Mouse (Mus musculus): ENCODE measurements around the gene Ubr4. TPM values are rescaled to one million over a fixed set of nuclear protein-coding genes. Genes with fewer than 3 reads are reported as not detected.
A peak's percentile ranks its signal among the peaks of the same experiment; 100 is the strongest.

The Ubr4 gene
- total and polyA plus RNA-seq, 3 experiments, result 90.0 to 123 (median 109) TPM

GRCm38 (mm10) chr4:139421621-139422020 is 69.2 kb downstream of the Ubr4 start:
- intact Hi-C loops (cut with DNase I), result no loop called here
- DNase-seq, result no peak
- no peak for TF ChIP-seq EP300 (IDR thresholded peaks at IDR 0.05; ENCODE audit: insufficient read depth, low read depth, low read length)
- no peak for TF ChIP-seq POLR2A (IDR thresholded peaks at IDR 0.05; ENCODE audit: insufficient read depth, low read depth, low read length)
- TF ChIP-seq CTCF (IDR thresholded peaks at IDR 0.05), result no peak
- H3K27me3 ChIP-seq (ENCODE audit: control insufficient read depth, insufficient read depth, low read length), result no peaks in the 10 kb centered on the region
- no peaks in the 10 kb centered on the region for H3K79me2 ChIP-seq (replicated peaks; ENCODE audit: control insufficient read depth, insufficient read depth, low read length)
- H3K27ac ChIP-seq, result no peak overlapping the region
- H3K4me1 ChIP-seq (ENCODE audit: control insufficient read depth, insufficient read depth, low read length), result no peaks in the 10 kb centered on the region
- H3K36me3 ChIP-seq (ENCODE audit: control insufficient read depth, insufficient read depth, low read length), result no peaks in the 10 kb centered on the region
- 87% methylated on average over 7 of the region's 7 CpGs for WGBS
- no peak overlapping the region for H3K9ac ChIP-seq (ENCODE audit: low read depth, low read length)
- no peak overlapping the region for H3K4me3 ChIP-seq

DNA sequence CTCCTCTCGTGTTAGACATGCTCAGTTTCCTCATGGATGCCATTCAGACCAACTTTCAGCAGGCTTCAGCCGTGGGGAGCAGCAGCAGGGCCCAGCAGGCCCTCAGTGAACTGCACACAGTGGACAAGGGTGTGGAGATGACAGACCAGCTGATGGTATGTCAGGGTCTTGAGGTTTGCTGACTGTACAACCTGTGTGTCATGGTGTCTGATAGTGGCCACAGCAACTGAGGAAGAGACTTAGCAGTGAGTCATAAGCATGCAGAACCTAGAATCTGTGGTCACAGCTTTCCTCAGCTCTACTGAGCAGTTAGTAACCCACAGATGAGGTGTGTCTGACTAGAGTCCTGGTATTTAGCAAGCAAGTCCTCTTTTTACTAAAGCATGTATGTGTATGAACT is 70.0 kb downstream of the Ubr4 start:
- no peak for TF ChIP-seq POLR2A (IDR thresholded peaks at IDR 0.05; ENCODE audit: insufficient read depth, low read depth, low read length)
- no peak for TF ChIP-seq CTCF (IDR thresholded peaks at IDR 0.05)
- no peak for TF ChIP-seq EP300 (IDR thresholded peaks at IDR 0.05; ENCODE audit: insufficient read depth, low read depth, low read length)
- no peak overlapping the region for H3K4me3 ChIP-seq
- no peak for DNase-seq
- H3K79me2 ChIP-seq (replicated peaks; ENCODE audit: control insufficient read depth, insufficient read depth, low read length), result no peaks in the 10 kb centered on the region
- intact Hi-C loops (cut with DNase I), result no loop called here
- no peak overlapping the region for H3K27ac ChIP-seq
- H3K27me3 ChIP-seq (ENCODE audit: control insufficient read depth, insufficient read depth, low read length), result no peaks in the 10 kb centered on the region
- 90% methylated on average over 2 of the region's 2 CpGs for WGBS
- H3K9ac ChIP-seq (ENCODE audit: low read depth, low read length), result no peak overlapping the region
- no peaks in the 10 kb centered on the region for H3K36me3 ChIP-seq (ENCODE audit: control insufficient read depth, insufficient read depth, low read length)
- H3K4me1 ChIP-seq (ENCODE audit: control insufficient read depth, insufficient read depth, low read length), result no peaks in the 10 kb centered on the region

GRCm38 (mm10) chr4:139423270-139423669 is 70.9 kb downstream of the Ubr4 start:
- H3K36me3 ChIP-seq (ENCODE audit: control insufficient read depth, insufficient read depth, low read length), result no peaks in the 10 kb centered on the region
- no peak overlapping the region for H3K27ac ChIP-seq
- no peaks in the 10 kb centered on the region for H3K27me3 ChIP-seq (ENCODE audit: control insufficient read depth, insufficient read depth, low read length)
- intact Hi-C loops (cut with DNase I), result no loop called here
- TF ChIP-seq EP300 (IDR thresholded peaks at IDR 0.05; ENCODE audit: insufficient read depth, low read depth, low read length), result no peak
- no peak for TF ChIP-seq POLR2A (IDR thresholded peaks at IDR 0.05; ENCODE audit: insufficient read depth, low read depth, low read length)
- no peak for TF ChIP-seq CTCF (IDR thresholded peaks at IDR 0.05)
- H3K4me3 ChIP-seq, result no peak overlapping the region
- no peak overlapping the region for H3K9ac ChIP-seq (ENCODE audit: low read depth, low read length)
- no peaks in the 10 kb centered on the region for H3K79me2 ChIP-seq (replicated peaks; ENCODE audit: control insufficient read depth, insufficient read depth, low read length)
- no peaks in the 10 kb centered on the region for H3K4me1 ChIP-seq (ENCODE audit: control insufficient read depth, insufficient read depth, low read length)
- WGBS, result 69% methylated on average over 2 of the region's 2 CpGs
- no peak for DNase-seq

GRCm38 (mm10) chr4:139430176-139430575 is 77.8 kb downstream of the Ubr4 start:
- Histone ChIP-seq H3K36me3 (ENCODE audit: control insufficient read depth, insufficient read depth, low read length) (peaks cover 7% of the 10 kb centered on the region), H3K27me3 (ENCODE audit: control insufficient read depth, insufficient read depth, low read length) (no peaks in the 10 kb centered on the region), H3K27ac (no peak overlapping the region), H3K79me2 (replicated peaks; ENCODE audit: control insufficient read depth, insufficient read depth, low read length) (no peaks in the 10 kb centered on the region), H3K9ac (ENCODE audit: low read depth, low read length) (no peak overlapping the region), H3K4me1 (ENCODE audit: control insufficient read depth, insufficient read depth, low read length) (peaks cover 13% of the 10 kb centered on the region), H3K4me3 (no peak overlapping the region)
- TF ChIP-seq POLR2A (IDR thresholded peaks at IDR 0.05; ENCODE audit: insufficient read depth, low read depth, low read length) (no peak), CTCF (IDR thresholded peaks at IDR 0.05) (peak; percentile 89), EP300 (IDR thresholded peaks at IDR 0.05; ENCODE audit: insufficient read depth, low read depth, low read length) (0 out of 2 replicates have a peak, but pooled peaks have one; percentile 20)
- peak; percentile 72 to 81 for DNase-seq
- 28% methylated on average over 15 of the region's 15 CpGs for WGBS
- intact Hi-C loops (cut with DNase I), result no loop called here

- Histone ChIP-seq H3K4me1 (ENCODE audit: control insufficient read depth, insufficient read depth, low read length) (peaks cover 13% of the 10 kb centered on the region), H3K36me3 (ENCODE audit: control insufficient read depth, insufficient read depth, low read length) (peaks cover 7% of the 10 kb centered on the region), H3K79me2 (replicated peaks; ENCODE audit: control insufficient read depth, insufficient read depth, low read length) (no peaks in the 10 kb centered on the region), H3K27me3 (ENCODE audit: control insufficient read depth, insufficient read depth, low read length) (no peaks in the 10 kb centered on the region), H3K27ac (no peak overlapping the region), H3K9ac (ENCODE audit: low read depth, low read length) (no peak overlapping the region), H3K4me3 (no peak overlapping the region)
- DNase-seq, result no peak
- intact Hi-C loops (cut with DNase I), result no loop called here
- WGBS, result 42% methylated on average over 4 of the region's 4 CpGs
- TF ChIP-seq CTCF (IDR thresholded peaks at IDR 0.05) (no peak), POLR2A (IDR thresholded peaks at IDR 0.05; ENCODE audit: insufficient read depth, low read depth, low read length) (no peak), EP300 (IDR thresholded peaks at IDR 0.05; ENCODE audit: insufficient read depth, low read depth, low read length) (no peak)
These were observed 78.5 kb downstream of the Ubr4 start for GRCm38 (mm10) chr4:139430891-139431290.

- no peak for TF ChIP-seq POLR2A (IDR thresholded peaks at IDR 0.05; ENCODE audit: insufficient read depth, low read depth, low read length)
- TF ChIP-seq CTCF (IDR thresholded peaks at IDR 0.05), result no peak
- no peak for TF ChIP-seq EP300 (IDR thresholded peaks at IDR 0.05; ENCODE audit: insufficient read depth, low read depth, low read length)
- 24% methylated on average over 15 of the region's 15 CpGs for WGBS
- no peaks in the 10 kb centered on the region for H3K27me3 ChIP-seq (ENCODE audit: control insufficient read depth, insufficient read depth, low read length)
- no peak overlapping the region for H3K4me3 ChIP-seq
- peaks cover 13% of the 10 kb centered on the region for H3K4me1 ChIP-seq (ENCODE audit: control insufficient read depth, insufficient read depth, low read length)
- H3K36me3 ChIP-seq (ENCODE audit: control insufficient read depth, insufficient read depth, low read length), result peaks cover 7% of the 10 kb centered on the region
- no peaks in the 10 kb centered on the region for H3K79me2 ChIP-seq (replicated peaks; ENCODE audit: control insufficient read depth, insufficient read depth, low read length)
- H3K27ac ChIP-seq, result peak overlapping the region; percentile 81
- peak overlapping the region; percentile 7; the same call in 1 of the 2 replicates for H3K9ac ChIP-seq (ENCODE audit: low read depth, low read length)
- DNase-seq, result peak in 1 of 2 experiments; percentile 28
- intact Hi-C loops (cut with DNase I), result no loop called here
These were observed 80.8 kb downstream of the Ubr4 start for GRCm38 (mm10) chr4:139432966-139433765.
